Mouse (Mus musculus) CH12.LX (cell line): Measurements from ENCODE around the gene Asb15.
A peak's percentile ranks its signal among the peaks of the same experiment; 100 is the strongest.

Experiments
- CTCF ChIP-seq, 2 experiments: IDR thresholded peaks in 1 of 2; conservative IDR thresholded peaks in 1 of 2; 2 replicates each; pipeline ENCODE4 v1.5.1; 2011 to 2012; ENCODE audit warnings: low read depth in 2 of 2, low read length in 2 of 2, improper control_type of control experiment in 1 of 2, inconsistent platforms in 1 of 2, mild to moderate bottlenecking in 1 of 2, moderate library complexity in 1 of 2
- MAX ChIP-seq: IDR thresholded peaks from 2 replicates; pipeline ENCODE4 v1.6.1; 2011; ENCODE audit warnings: low read length, improper control_type of control experiment
- ZKSCAN1 ChIP-seq: IDR thresholded peaks from 2 replicates; pipeline ENCODE4 v1.6.1; 2012; ENCODE audit warnings: low read depth, inconsistent platforms, low read length, improper control_type of control experiment, borderline replicate concordance

DNA sequence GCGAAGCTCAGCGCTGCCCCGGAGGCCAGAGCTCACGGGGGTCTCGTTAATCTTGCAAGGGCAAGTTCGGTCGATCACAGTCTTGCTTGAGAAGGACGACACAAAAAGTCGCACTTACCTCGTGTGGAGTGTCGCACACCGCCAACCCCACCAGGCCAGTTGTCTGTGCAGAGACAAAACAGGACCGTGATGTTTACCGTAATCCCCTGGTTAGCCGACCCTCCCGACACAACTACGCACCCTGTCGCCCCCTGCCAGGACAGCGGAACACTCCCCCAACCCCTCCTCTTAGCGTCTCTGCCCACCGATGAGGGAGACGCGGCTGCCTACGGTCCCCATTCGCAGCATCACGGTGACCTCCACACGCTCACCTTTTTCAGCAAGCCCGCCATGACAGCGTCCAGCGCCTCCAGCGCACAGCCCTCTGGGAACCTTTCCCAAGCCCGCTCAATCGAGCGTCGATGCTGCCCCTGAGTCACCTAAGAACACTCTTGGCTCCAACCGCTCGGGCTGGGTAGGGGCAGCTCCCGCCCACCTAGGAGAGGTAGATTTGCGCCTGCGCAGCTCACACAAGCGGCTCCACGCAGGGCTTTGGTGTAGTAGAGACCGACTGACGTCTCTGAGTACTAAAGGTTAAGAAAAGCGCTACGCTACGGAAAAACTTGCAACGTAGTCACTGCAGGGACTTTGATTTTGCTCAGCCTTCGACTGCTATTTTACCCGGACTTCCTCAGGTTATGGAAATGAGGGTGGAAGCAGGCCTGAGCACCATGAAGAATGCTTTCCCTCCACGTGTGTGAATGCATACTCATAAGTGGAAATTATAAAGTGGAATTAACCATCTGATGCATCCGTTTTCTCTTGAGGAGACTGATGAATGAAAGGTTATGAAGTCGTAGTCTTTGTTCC lies 535 bp upstream of the Asb15 start, which contains the start of gene Ndufa5:
- TF ChIP-seq ZKSCAN1 (no peak), CTCF (conservative IDR thresholded peaks at IDR 0.05 in 1 of 2, IDR thresholded peaks at IDR 0.05 in 1 of 2; ENCODE audit: low read depth in 2 of 2, low read length in 2 of 2) (no peak), MAX (peak; percentile 74)
